Mouse (Mus musculus): ENCODE data around the gene Gm853. TPM values are rescaled to one million over a fixed set of nuclear protein-coding genes. Genes with fewer than 3 reads are reported as not detected.
A peak's percentile ranks its signal among the peaks of the same experiment; 100 is the strongest.
"Not testable (repeated sequence)": the region's sequence is repeated elsewhere in the genome, so short reads cannot be mapped to it uniquely, and the experiment has no call there.

Gm853 gene
- total and polyA plus RNA-seq, 2 experiments from 2014 or later, result 0.08 TPM; not detected in 1

DNA sequence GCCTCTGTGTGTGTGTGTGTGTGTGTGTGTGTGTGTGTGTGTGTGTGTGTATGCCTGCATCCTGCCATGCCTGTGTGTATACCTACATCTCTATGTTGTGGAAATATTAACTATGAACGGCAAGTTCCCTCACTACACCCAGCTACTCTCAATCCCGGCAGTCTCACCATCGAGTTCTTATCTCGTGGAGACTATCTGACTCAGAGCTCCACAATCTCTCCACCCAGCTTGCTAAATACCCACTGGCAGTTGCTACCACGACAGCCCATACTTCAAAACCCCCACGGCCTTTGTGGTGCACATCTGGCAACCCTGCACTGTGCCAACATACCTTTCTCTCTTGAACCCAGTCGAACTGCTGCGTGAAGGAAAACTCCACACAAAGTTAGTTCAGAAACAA is 22.5 kb upstream of the Gm853 start:
- no peak for DNase-seq
- no peak overlapping the region for H3K27ac ChIP-seq (ENCODE audit: low read depth, low read length)
- no peak overlapping the region for H3K4me3 ChIP-seq (ENCODE audit: low read depth, low read length)
- no peaks in the 10 kb centered on the region for H3K36me3 ChIP-seq (ENCODE audit: insufficient read depth)
- H3K4me2 ChIP-seq (ENCODE audit: low read depth), result no peak overlapping the region
- H3K9ac ChIP-seq, result no peak overlapping the region
- H3K4me1 ChIP-seq (ENCODE audit: insufficient read depth), result no peaks in the 10 kb centered on the region
- no peaks in the 10 kb centered on the region for H3K27me3 ChIP-seq (ENCODE audit: insufficient read depth, low read length)
- WGBS, result 79% methylated on average over 8 of the region's 8 CpGs
- no peak for TF ChIP-seq CTCF (IDR thresholded peaks at IDR 0.05; ENCODE audit: low read depth)
- H3K9me3 ChIP-seq (ENCODE audit: low read length), result 0 out of 2 replicates have a peak, but pooled peaks cover 3% of the 10 kb centered on the region
- no peak for ATAC-seq

DNA sequence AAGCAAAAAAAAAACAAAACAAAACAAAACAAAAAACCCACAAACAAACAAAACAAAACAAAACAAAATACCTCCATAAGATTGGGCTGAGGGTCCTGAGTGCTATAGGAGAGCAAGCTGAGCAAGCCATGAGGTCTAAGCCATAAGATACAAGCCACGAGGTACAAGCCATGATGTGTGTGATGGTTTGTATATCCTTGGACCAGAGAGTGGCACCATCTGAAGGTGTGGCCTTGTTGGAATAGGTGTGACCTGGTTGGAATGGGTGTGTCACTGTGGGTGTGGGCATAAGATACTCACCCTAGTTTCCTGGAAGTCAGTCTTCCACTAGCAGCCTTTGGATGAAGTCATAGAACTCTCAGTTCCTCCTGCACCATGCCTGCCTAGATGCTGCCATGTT is 21.4 kb upstream of the Gm853 start:
- not testable (repeated sequence) for ATAC-seq; H3K36me3 ChIP-seq (ENCODE audit: insufficient read depth); H3K9me3 ChIP-seq (ENCODE audit: low read length); H3K4me1 ChIP-seq (ENCODE audit: insufficient read depth); H3K27me3 ChIP-seq (ENCODE audit: insufficient read depth, low read length); H3K4me3 ChIP-seq (ENCODE audit: low read depth, low read length); H3K4me2 ChIP-seq (ENCODE audit: low read depth); DNase-seq; H3K27ac ChIP-seq (ENCODE audit: low read depth, low read length); H3K9ac ChIP-seq
- 65% methylated on average over 1 of the region's 1 CpGs for WGBS

GRCm38 (mm10) chr4:130242956-130243355 is 20.8 kb upstream of the Gm853 start:
- H3K27ac ChIP-seq (ENCODE audit: low read depth, low read length), result no peak overlapping the region
- H3K4me2 ChIP-seq (ENCODE audit: low read depth), result no peak overlapping the region
- 93% methylated on average over 5 of the region's 5 CpGs for WGBS
- no peak for TF ChIP-seq CTCF (IDR thresholded peaks at IDR 0.05; ENCODE audit: low read depth)
- H3K36me3 ChIP-seq (ENCODE audit: insufficient read depth), result no peaks in the 10 kb centered on the region
- H3K4me3 ChIP-seq (ENCODE audit: low read depth, low read length), result no peak overlapping the region
- H3K9ac ChIP-seq, result no peak overlapping the region
- ATAC-seq (no peak), DNase-seq (no peak)
- H3K4me1 ChIP-seq (ENCODE audit: insufficient read depth), result no peaks in the 10 kb centered on the region
- 0 out of 2 replicates have a peak, but pooled peaks cover 3% of the 10 kb centered on the region for H3K9me3 ChIP-seq (ENCODE audit: low read length)
- no peaks in the 10 kb centered on the region for H3K27me3 ChIP-seq (ENCODE audit: insufficient read depth, low read length)

DNA sequence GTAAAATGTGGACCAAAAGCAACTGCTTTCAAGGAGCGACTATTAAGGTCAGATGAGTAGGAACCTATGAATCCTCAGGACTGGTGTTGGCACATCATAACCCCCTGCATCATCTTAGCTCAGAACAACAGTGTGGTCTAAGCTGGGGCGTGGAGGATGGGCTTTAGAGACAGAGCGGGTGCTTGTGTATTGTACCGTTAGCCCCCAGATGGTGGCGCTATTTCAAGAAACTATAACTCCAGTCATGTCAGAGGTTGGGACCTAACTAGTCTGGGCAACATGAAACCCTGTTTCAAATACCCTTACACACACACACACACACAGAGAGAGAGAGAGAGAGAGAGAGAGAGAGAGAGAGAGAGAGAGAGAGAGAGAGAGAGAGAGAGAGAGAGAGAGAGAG is 18.5 kb upstream of the Gm853 start:
- Histone ChIP-seq H3K9me3 (ENCODE audit: low read length) (0 out of 2 replicates have a peak, but pooled peaks cover 3% of the 10 kb centered on the region), H3K27ac (ENCODE audit: low read depth, low read length) (no peak overlapping the region), H3K4me2 (ENCODE audit: low read depth) (no peak overlapping the region), H3K36me3 (ENCODE audit: insufficient read depth) (no peaks in the 10 kb centered on the region), H3K27me3 (ENCODE audit: insufficient read depth, low read length) (no peaks in the 10 kb centered on the region), H3K4me1 (ENCODE audit: insufficient read depth) (no peaks in the 10 kb centered on the region), H3K4me3 (ENCODE audit: low read depth, low read length) (no peak overlapping the region), H3K9ac (no peak overlapping the region)
- TF ChIP-seq CTCF (IDR thresholded peaks at IDR 0.05; ENCODE audit: low read depth), result peak; percentile 25
- DNase-seq (no peak), ATAC-seq (no peak)
- 27% methylated on average over 5 of the region's 5 CpGs for WGBS

DNA sequence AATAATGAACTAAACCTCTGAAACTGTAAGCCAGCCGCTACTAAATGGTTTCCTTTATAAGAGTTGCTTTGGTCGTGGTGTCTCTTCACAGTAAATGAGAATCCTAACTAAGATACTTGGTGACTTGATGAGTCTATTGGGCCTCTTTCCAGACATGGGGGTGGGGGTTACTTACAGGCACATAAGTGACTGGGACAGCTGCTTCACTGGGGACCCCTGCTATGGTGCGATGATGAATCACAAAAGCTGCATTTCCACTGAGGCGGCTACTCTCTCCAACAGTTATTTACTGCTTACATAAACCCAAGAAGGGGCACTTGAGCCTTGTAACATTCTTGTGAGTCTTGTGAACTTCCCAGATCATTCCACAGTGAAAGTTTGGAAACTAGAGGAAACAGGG is 15.4 kb upstream of the Gm853 start:
- no peak for DNase-seq
- 77% methylated on average over 4 of the region's 4 CpGs for WGBS
- Histone ChIP-seq H3K27me3 (ENCODE audit: insufficient read depth, low read length) (no peaks in the 10 kb centered on the region), H3K27ac (ENCODE audit: low read depth, low read length) (no peak overlapping the region), H3K9me3 (ENCODE audit: low read length) (0 out of 2 replicates have a peak, but pooled peaks cover 3% of the 10 kb centered on the region), H3K9ac (no peak overlapping the region), H3K36me3 (ENCODE audit: insufficient read depth) (no peaks in the 10 kb centered on the region), H3K4me1 (ENCODE audit: insufficient read depth) (no peaks in the 10 kb centered on the region), H3K4me3 (ENCODE audit: low read depth, low read length) (no peak overlapping the region), H3K4me2 (ENCODE audit: low read depth) (no peak overlapping the region)
- TF ChIP-seq CTCF (IDR thresholded peaks at IDR 0.05; ENCODE audit: low read depth), result no peak
- ATAC-seq, result no peak

DNA sequence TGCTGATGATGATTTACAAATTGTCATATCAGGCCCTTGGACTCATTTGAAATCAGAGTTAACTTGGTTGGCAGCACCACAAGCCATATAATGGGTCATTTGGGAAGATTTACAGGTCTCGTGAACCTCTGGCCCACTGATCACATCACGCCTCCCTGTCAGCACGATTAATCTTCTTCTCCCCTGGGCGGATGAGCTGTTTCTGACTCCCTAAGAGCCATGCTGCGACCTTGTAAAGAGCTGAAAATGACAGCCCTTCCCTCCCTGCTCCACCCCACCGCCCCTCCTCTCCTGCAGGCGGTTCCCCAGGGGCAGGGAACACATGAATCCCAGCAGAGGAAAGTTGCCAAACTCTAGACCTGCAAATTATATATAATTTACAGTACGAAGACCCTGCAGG is 14.2 kb upstream of the Gm853 start:
- 0 out of 2 replicates have a peak, but pooled peaks cover 3% of the 10 kb centered on the region for H3K9me3 ChIP-seq (ENCODE audit: low read length)
- TF ChIP-seq CTCF (IDR thresholded peaks at IDR 0.05; ENCODE audit: low read depth), result no peak
- no peak overlapping the region for H3K4me2 ChIP-seq (ENCODE audit: low read depth)
- H3K4me3 ChIP-seq (ENCODE audit: low read depth, low read length), result no peak overlapping the region
- H3K27me3 ChIP-seq (ENCODE audit: insufficient read depth, low read length), result no peaks in the 10 kb centered on the region
- 67% methylated on average over 8 of the region's 8 CpGs for WGBS
- no peak overlapping the region for H3K27ac ChIP-seq (ENCODE audit: low read depth, low read length)
- H3K36me3 ChIP-seq (ENCODE audit: insufficient read depth), result no peaks in the 10 kb centered on the region
- DNase-seq (no peak), ATAC-seq (no peak)
- H3K4me1 ChIP-seq (ENCODE audit: insufficient read depth), result no peaks in the 10 kb centered on the region
- no peak overlapping the region for H3K9ac ChIP-seq

DNA sequence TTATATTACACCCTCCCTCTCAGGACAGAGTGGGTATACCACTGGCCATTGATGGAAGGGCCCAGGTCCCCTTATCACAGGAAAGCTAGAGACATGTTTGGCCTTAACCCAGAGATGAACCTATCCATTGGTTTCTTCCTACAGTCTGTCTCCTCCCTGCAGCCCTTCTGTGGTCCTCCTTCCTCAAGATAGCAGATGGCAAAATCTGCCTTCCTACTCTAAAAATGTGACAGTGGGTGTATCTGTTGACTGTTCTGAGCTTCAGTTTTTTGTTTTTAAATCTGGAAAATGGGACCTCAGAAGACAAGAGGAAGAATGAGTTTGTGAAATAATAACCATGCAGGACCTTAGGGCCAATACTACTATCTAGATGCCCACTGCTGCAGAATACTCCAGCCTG is 1.9 kb upstream of the Gm853 start:
- Histone ChIP-seq H3K27ac (ENCODE audit: low read depth, low read length) (no peak overlapping the region), H3K9ac (no peak overlapping the region), H3K4me3 (ENCODE audit: low read depth, low read length) (no peak overlapping the region), H3K27me3 (ENCODE audit: insufficient read depth, low read length) (no peaks in the 10 kb centered on the region), H3K9me3 (ENCODE audit: low read length) (no peaks in the 10 kb centered on the region), H3K36me3 (ENCODE audit: insufficient read depth) (no peaks in the 10 kb centered on the region), H3K4me1 (ENCODE audit: insufficient read depth) (no peaks in the 10 kb centered on the region), H3K4me2 (ENCODE audit: low read depth) (no peak overlapping the region)
- DNase-seq (no peak), ATAC-seq (no peak)
- TF ChIP-seq CTCF (IDR thresholded peaks at IDR 0.05; ENCODE audit: low read depth), result no peak

- 86% methylated on average over 9 of the region's 9 CpGs for WGBS
- no peak overlapping the region for H3K9ac ChIP-seq
- H3K4me3 ChIP-seq (ENCODE audit: low read depth, low read length), result no peak overlapping the region
- ATAC-seq (no peak), DNase-seq (no peak)
- H3K9me3 ChIP-seq (ENCODE audit: low read length), result no peaks in the 10 kb centered on the region
- H3K27me3 ChIP-seq (ENCODE audit: insufficient read depth, low read length), result no peaks in the 10 kb centered on the region
- no peaks in the 10 kb centered on the region for H3K36me3 ChIP-seq (ENCODE audit: insufficient read depth)
- TF ChIP-seq CTCF (IDR thresholded peaks at IDR 0.05; ENCODE audit: low read depth), result no peak
- H3K4me1 ChIP-seq (ENCODE audit: insufficient read depth), result no peaks in the 10 kb centered on the region
- H3K4me2 ChIP-seq (ENCODE audit: low read depth), result no peak overlapping the region
- no peak overlapping the region for H3K27ac ChIP-seq (ENCODE audit: low read depth, low read length)
These were observed 2.0 kb downstream of the Gm853 start for GRCm38 (mm10) chr4:130220176-130220575.

Measured in forebrain, postnatal 0 days (tissue).